Mouse (Mus musculus) C2C12 (cell line): ENCODE results near the gene 9330182O14Rik.

Experiments
- CTCF ChIP-seq: IDR thresholded peaks from one replicate; pipeline ENCODE4 v1.5.1; 2011; ENCODE audit not compliant: control insufficient read depth, insufficient read depth, insufficient read length
- FOSL1 ChIP-seq: IDR thresholded peaks from one replicate; pipeline ENCODE4 v1.8.0; 2011; ENCODE audit warnings: mild to moderate bottlenecking, low read length; ENCODE audit not compliant: poor library complexity, insufficient read depth, severe bottlenecking
- MAX ChIP-seq: IDR thresholded peaks from one replicate; pipeline ENCODE4 v1.6.1; 2011; ENCODE audit warnings: mild to moderate bottlenecking, control low read depth
- MYOG ChIP-seq: IDR thresholded peaks from one replicate; pipeline ENCODE4 v1.6.1; 2011; ENCODE audit not compliant: control insufficient read depth, insufficient read length; ENCODE audit errors: extremely low read depth
- USF1 ChIP-seq: IDR thresholded peaks from one replicate; pipeline ENCODE4 v1.6.1; 2011; ENCODE audit warnings: low read depth, mild to moderate bottlenecking, control low read depth, moderate library complexity

- no peak for TF ChIP-seq CTCF
- no peak for TF ChIP-seq MAX
- TF ChIP-seq FOSL1: no peak
- no peak for TF ChIP-seq MYOG
- TF ChIP-seq USF1: no peak
Observed at GRCm38 (mm10) chr15:40168140-40168688, 34.0 kb downstream of the 9330182O14Rik start.
